Mouse (Mus musculus) liver, embryonic 12.5 days (tissue): ENCODE data around the gene Prr7. TPM values are rescaled to one million over a fixed set of nuclear protein-coding genes. Genes with fewer than 3 reads are reported as not detected.
A peak's percentile ranks its signal among the peaks of the same experiment; 100 is the strongest.

Experiments used
- ATAC-seq: fragments of 200-750 bp; cut with Nextera tagmentation; 2 replicates; pipeline ENCODE4 v1.8.0; 2017; ENCODE audit warnings: moderate number of reproducible peaks, mild to moderate bottlenecking, moderate library complexity
- H3K27ac ChIP-seq: fragments of 300-500 bp; sonication (generic); 2 replicates; pipeline ENCODE4 v1.5.1; 2016; ENCODE audit warnings: mild to moderate bottlenecking
- H3K27me3 ChIP-seq: fragments of 300-500 bp; sonication (generic); replicated peaks from 2 replicates; pipeline ENCODE4 v1.6.1; 2016; ENCODE audit warnings: mild to moderate bottlenecking, moderate library complexity
- H3K36me3 ChIP-seq: fragments of 300-500 bp; sonication (generic); 2 replicates; pipeline ENCODE4 v1.6.1; 2016; ENCODE audit warnings: mild to moderate bottlenecking, moderate library complexity
- H3K4me1 ChIP-seq: fragments of 300-500 bp; sonication (generic); 2 replicates; pipeline ENCODE4 v1.6.1; 2016
- H3K4me2 ChIP-seq: fragments of 300-500 bp; sonication (generic); 2 replicates; pipeline ENCODE4 v1.6.1; 2016; ENCODE audit warnings: mild to moderate bottlenecking, moderate library complexity
- H3K4me3 ChIP-seq: fragments of 300-500 bp; sonication (generic); 2 replicates; pipeline ENCODE4 v1.5.1; 2016; ENCODE audit warnings: mild to moderate bottlenecking, moderate library complexity
- H3K9ac ChIP-seq: fragments of 300-500 bp; sonication (generic); 2 replicates; pipeline ENCODE4 v1.6.1; 2016; ENCODE audit warnings: mild to moderate bottlenecking, moderate library complexity
- H3K9me3 ChIP-seq: fragments of 300-500 bp; sonication (generic); replicated peaks from 2 replicates; pipeline ENCODE4 v1.6.1; 2016; ENCODE audit warnings: mild to moderate bottlenecking, moderate library complexity
- WGBS: fragments of 180-500 bp; shearing (Covaris S2); methylation state at CpG from one replicate; pipeline ENCODE4 v1.1.7; 2016; ENCODE audit not compliant: insufficient replicate concordance; 5-methylcytosine and 5-hydroxymethylcytosine counted together
- polyA plus RNA-seq: library from polyadenylated mRNA; unstranded; fragments of >200 nt; fragmentation: Nextera tagmentation; extraction: Ambion mirVana; gene quantifications from 2 replicates; pipeline ENCODE4 v1.2.1, GENCODE M21; 2016

Prr7 gene
- not detected in 2 replicates for polyA plus RNA-seq

GRCm38 (mm10) chr13:55464027-55464884 lies at the start of gene Prr7:
Gene Prr7 (plus strand): TSS chr13:55464267.
- Histone ChIP-seq H3K4me2 (peak within 1 kb of the TSS; percentile 75), H3K9ac (peak within 1 kb of the TSS; percentile 42), H3K36me3 (peaks cover 34% of the 10 kb centered on the region), H3K27ac (no peak within 1 kb of the TSS), H3K27me3 (peaks cover 72% of the 10 kb centered on the region), H3K9me3 (no peaks in the 10 kb centered on the region), H3K4me3 (peak within 1 kb of the TSS; percentile 53), H3K4me1 (peaks cover 17% of the 10 kb centered on the region)
- WGBS = 2% methylated on average over 83 of the region's 84 CpGs
- peak; percentile 27; the same call in 1 of the 2 replicates for ATAC-seq

DNA sequence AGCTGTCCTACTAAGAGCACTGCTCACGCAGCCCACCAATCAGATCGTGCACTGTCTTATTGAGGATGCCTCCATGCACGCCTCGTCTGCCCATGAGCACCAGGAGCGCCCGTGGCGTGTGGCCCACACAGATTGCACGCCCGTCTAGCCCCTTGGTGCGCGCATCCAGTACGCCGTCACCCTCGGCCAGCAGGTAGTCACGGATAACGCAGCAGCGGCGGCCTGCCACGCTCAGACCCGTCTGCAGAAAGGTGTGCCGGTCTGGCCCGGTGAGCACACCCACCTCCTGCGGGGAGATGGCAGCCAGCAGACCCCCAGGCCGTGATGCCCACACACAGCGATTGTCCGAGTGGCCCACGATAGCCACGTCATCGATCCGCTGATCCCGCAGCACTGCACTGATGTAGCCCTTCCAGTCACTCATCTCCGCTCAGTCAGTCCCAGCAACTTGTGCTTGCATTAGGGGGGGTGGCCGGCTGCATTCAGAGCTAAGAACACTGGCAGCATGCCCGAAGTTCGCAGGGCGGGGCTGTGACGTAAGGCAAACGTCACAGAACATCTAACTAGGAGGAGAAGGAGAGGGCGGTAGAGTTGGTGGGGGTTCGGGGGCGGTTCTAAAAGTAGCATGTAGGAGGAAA lies 49.2 kb upstream of the Prr7 start, which contains the start of gene Pfn3:
Pfn3 (minus strand) TSS at position 490 of the 638 bp plus-strand sequence.
- Histone ChIP-seq H3K27me3 (peaks cover 88% of the 10 kb centered on the region), H3K9me3 (no peaks in the 10 kb centered on the region), H3K4me2 (peak within 1 kb of the TSS; percentile 48), H3K36me3 (no peaks in the 10 kb centered on the region), H3K4me3 (peak within 1 kb of the TSS; percentile 25), H3K4me1 (peaks cover 24% of the 10 kb centered on the region), H3K9ac (no peak within 1 kb of the TSS), H3K27ac (no peak within 1 kb of the TSS)
- no peak for ATAC-seq
- 14% methylated on average over 41 of the region's 41 CpGs for WGBS

- Histone ChIP-seq H3K36me3 (no peaks in the 10 kb centered on the region), H3K9ac (no peak overlapping the region), H3K4me3 (no peak overlapping the region), H3K9me3 (no peaks in the 10 kb centered on the region), H3K27ac (no peak overlapping the region), H3K4me1 (peaks cover 35% of the 10 kb centered on the region), H3K4me2 (0 out of 2 replicates have a peak overlapping the region, but pooled peaks have one; percentile 2), H3K27me3 (peaks cover 88% of the 10 kb centered on the region)
- ATAC-seq = peak; percentile 58; the same call in 1 of the 2 replicates
- 9% methylated on average over 12 of the region's 12 CpGs for WGBS
These were observed 46.1 kb upstream of the Prr7 start for GRCm38 (mm10) chr13:55418004-55418403.

DNA sequence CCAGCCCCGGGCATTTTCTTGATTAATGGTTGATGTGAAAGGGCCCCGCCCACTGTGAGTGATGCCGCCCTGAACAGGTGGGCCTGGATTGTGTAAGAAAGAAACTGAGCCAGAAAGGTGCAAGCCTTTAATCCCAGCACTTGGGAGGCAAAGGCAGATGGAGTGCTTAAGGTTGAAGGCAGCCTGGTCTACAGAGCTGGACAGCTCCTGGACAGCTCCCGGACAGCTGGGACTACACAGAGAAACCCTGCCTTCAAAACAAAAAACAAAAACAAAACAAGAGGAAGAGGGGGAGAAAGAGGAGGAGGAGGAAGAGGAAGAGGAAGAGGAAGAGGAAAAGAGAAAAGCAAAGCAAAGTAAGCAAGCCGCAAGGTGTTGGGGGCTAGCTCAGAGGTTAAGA lies 44.9 kb upstream of the Prr7 start:
- ATAC-seq = no peak
- peaks cover 27% of the 10 kb centered on the region for H3K4me1 ChIP-seq
- peaks cover 83% of the 10 kb centered on the region for H3K27me3 ChIP-seq
- H3K4me2 ChIP-seq = no peak overlapping the region
- no peaks in the 10 kb centered on the region for H3K9me3 ChIP-seq
- WGBS = 63% methylated on average over 5 of the region's 5 CpGs
- no peaks in the 10 kb centered on the region for H3K36me3 ChIP-seq
- no peak overlapping the region for H3K4me3 ChIP-seq
- no peak overlapping the region for H3K27ac ChIP-seq
- no peak overlapping the region for H3K9ac ChIP-seq

GRCm38 (mm10) chr13:55420018-55420932 lies 43.8 kb upstream of the Prr7 start:
- H3K4me1 ChIP-seq = peaks cover 21% of the 10 kb centered on the region
- H3K4me3 ChIP-seq = no peak overlapping the region
- WGBS = 23% methylated on average over 51 of the region's 51 CpGs
- no peak overlapping the region for H3K27ac ChIP-seq
- peaks cover 77% of the 10 kb centered on the region for H3K27me3 ChIP-seq
- H3K9ac ChIP-seq = no peak overlapping the region
- peak; percentile 31; the same call in 1 of the 2 replicates for ATAC-seq
- no peak overlapping the region for H3K4me2 ChIP-seq
- no peaks in the 10 kb centered on the region for H3K9me3 ChIP-seq
- H3K36me3 ChIP-seq = no peaks in the 10 kb centered on the region

DNA sequence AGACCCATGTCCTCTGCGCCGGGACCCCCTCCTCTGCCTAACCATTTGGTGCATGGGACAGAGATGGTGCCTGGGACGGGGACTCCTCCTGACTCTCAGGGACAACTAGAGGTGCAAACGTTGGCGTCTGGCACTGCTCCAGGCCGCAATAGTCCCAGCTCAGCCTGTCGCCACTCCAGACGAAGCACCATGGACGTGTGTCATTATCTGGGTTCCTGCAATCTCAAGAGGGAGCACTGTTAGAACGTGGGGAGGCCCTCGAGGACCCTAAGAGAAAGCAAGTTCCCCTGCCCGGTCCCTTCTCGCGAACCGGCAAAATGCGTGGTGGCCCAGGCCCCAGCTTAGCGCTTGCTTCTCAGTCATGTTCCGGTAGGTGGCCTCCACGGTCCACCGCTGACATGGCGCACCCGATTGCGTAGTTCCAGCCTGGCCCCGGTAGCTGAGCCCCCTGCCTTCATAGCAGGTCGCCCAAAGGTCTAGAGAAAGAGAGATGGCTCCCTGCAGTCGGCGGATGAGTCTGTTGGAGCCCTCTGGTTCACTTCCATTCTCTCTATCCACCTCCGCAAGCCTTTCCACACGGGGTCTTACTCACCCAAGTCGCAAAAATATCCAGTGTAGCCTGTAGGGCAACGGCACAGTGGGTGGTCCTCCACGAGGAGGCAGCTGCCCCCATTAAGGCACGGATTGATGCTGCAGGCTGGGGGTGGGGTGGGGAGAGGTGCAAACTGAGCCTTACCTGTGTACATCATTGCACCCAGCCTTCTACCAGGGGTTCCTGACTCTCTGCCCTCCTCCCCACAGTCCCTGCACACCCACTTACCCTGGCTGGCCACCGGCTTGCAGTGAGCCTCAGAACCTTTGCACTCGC lies 42.9 kb upstream of the Prr7 start:
- Histone ChIP-seq H3K36me3 (no peaks in the 10 kb centered on the region), H3K9me3 (no peaks in the 10 kb centered on the region), H3K4me3 (no peak overlapping the region), H3K27ac (no peak overlapping the region), H3K4me1 (peaks cover 20% of the 10 kb centered on the region), H3K9ac (no peak overlapping the region), H3K4me2 (peak overlapping the region; percentile 22; the same call in 1 of the 2 replicates), H3K27me3 (peaks cover 77% of the 10 kb centered on the region)
- no peak for ATAC-seq
- 8% methylated on average over 35 of the region's 35 CpGs for WGBS

- Histone ChIP-seq H3K9ac (peak within 1 kb of the TSS; percentile 22; the same call in 1 of the 2 replicates), H3K36me3 (no peaks in the 10 kb centered on the region), H3K27ac (0 out of 2 replicates have a peak within 1 kb of the TSS, but pooled peaks have one; percentile 6), H3K9me3 (no peaks in the 10 kb centered on the region), H3K27me3 (peaks cover 38% of the 10 kb centered on the region), H3K4me2 (peak within 1 kb of the TSS; percentile 40), H3K4me1 (0 out of 2 replicates have a peak, but pooled peaks cover 5% of the 10 kb centered on the region), H3K4me3 (peak within 1 kb of the TSS; percentile 28)
- WGBS = 71% methylated on average over 10 of the region's 10 CpGs
- no peak for ATAC-seq
These were observed 37.5 kb upstream of the Prr7 start, which contains the start of gene F12 for GRCm38 (mm10) chr13:55426613-55427012. Gene F12 (minus strand): TSS chr13:55426793.

DNA sequence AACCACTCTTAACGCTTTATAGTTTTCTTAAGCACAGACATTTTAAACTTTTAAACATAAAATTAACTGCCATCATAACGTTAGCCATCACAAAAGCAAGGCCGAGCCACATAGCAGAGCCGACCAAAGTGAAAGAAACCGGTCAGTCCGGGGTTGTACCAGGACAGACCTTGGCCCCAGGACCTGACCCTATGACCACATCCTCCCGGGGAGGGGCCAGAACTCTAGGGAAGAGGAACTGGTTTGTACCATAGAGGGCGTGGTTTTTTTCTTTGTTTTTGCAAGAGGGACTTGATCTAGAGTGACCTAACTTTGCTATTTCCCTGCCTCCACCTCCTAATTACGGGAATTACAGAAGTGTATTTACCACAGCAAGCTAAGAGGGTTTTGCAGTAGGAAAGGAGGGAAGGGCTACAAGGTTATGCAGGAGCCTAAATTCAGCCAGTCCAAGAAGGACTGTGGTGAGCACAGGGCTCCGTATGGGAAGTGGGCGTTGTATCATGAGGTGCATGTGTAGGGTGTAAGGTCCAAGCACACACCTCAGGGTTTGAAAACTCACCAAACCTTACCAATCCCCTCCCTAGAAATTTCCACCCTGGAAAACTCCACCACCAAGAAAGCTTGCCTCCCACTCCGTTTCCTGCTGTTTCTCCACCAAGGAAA lies 34.7 kb upstream of the Prr7 start:
- Histone ChIP-seq H3K4me1 (0 out of 2 replicates have a peak, but pooled peaks cover 5% of the 10 kb centered on the region), H3K9me3 (no peaks in the 10 kb centered on the region), H3K36me3 (no peaks in the 10 kb centered on the region), H3K9ac (no peak overlapping the region), H3K27me3 (peaks cover 17% of the 10 kb centered on the region; the same call in 1 of the 2 replicates), H3K4me2 (peak overlapping the region; percentile 18), H3K27ac (peak overlapping the region; percentile 65; the same call in 1 of the 2 replicates), H3K4me3 (no peak overlapping the region)
- ATAC-seq = peak; percentile 69
- 36% methylated on average over 12 of the region's 12 CpGs for WGBS

DNA sequence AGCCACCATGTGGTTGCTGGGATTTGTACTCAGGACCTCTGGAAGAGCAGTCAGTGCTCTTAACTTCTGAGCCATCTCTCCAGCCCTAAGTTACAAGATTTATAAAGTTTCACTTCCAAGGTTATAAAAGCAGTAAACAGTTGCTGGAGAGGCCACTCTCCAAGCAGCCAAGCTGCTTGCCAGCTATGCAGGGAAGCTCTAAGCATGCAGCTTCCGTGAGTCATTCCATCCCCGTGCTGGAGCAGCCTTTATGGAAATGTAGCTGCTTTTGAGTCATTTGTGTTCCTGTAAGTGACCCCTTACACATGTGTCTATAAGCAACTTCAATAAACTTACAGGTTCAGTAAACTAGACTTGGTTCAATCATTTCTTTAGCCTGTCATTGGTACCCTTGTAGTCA lies 33.5 kb upstream of the Prr7 start:
- Histone ChIP-seq H3K36me3 (no peaks in the 10 kb centered on the region), H3K27ac (no peak overlapping the region), H3K27me3 (peaks cover 12% of the 10 kb centered on the region; the same call in 1 of the 2 replicates), H3K4me3 (no peak overlapping the region), H3K9me3 (no peaks in the 10 kb centered on the region), H3K4me1 (0 out of 2 replicates have a peak, but pooled peaks cover 5% of the 10 kb centered on the region), H3K9ac (no peak overlapping the region), H3K4me2 (no peak overlapping the region)
- ATAC-seq = no peak
- 65% methylated on average over 2 of the region's 2 CpGs for WGBS
